Mouse (Mus musculus) heart, adult 2 months (tissue): ENCODE results near the gene Gm42688.

Experiments used
- CTCF ChIP-seq: fragments of 200-600 bp; IDR thresholded peaks from 2 replicates; pipeline ENCODE4 v1.8.1; 2022; ENCODE audit warnings: antibody characterized with exemption, mild to moderate bottlenecking, moderate library complexity
- POLR2A ChIP-seq: fragments of 200-500 bp; IDR thresholded peaks from 2 replicates; pipeline ENCODE4 v1.6.1; 2011; ENCODE audit warnings: mild to moderate bottlenecking, low read depth, low read length, control low read depth; ENCODE audit not compliant: insufficient read depth

DNA sequence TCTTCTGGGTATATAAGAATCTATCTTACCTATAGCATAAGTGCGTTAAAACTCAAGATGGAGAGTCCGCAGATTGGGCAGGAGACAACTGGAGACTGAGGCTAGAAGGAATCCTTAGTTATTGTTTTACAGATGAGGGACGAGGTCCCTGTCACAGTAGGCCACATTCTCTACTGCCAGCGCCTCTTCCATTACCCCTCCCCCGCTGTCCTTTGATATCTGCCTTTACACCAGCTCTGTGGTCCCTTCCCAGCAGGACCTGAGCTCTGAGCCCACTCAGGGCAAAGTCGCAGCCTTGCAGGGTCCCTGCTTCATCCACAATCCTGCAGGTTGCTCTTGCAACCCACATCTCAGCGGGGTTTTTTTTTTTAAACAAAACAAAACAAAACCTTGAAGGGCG lies 33.2 kb upstream of the Gm42688 start:
- TF ChIP-seq CTCF (no peak), POLR2A (no peak)
